ENCODE assay signal across 14 mouse cellular contexts in the genomic region with DNA sequence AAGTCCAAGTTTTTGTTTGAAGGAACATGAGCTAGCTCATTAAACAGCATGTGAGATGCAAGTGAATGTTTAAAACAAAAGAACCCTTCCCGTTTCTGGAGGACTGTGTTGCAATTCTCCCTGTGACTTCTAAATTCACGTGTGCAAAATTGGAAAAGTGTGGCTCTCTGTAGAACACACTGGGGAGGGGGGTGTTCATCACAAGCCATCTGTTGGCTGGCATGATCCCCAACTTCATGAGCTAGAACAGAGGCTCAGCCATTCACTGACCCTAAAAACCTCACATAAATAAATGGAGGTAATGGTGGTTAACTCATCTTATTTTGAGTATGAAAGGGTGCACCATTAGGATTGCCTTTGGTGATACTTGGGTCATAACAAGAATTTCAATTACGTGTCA.
"Had no signal": no experiment of that assay in that cellular context is flagged by ENCODE, and none has a peak within 500 bp of the region (broad histone marks: within the 10 kb centered on the region; RNA-seq: fewer than 3 reads in every experiment).

No protein-coding gene starts in this region.

- DNase-seq: lung, adult 18-20 months; lung, embryonic 14.5 days; lung, postnatal 10 days; lung, postnatal 4 days; midbrain, embryonic 14.5 days; retina, postnatal 1 day; right cerebral cortex, adult 18-20 months; right cerebral cortex, postnatal 25 days; right cerebral cortex, postnatal 4 days; spleen, adult 18-20 months; thymus, adult 18-20 months; thymus, postnatal 14 days; thymus, postnatal 36 days had no signal

- ATAC-seq: midbrain, embryonic 16.5 days had no signal
